8 mouse cellular contexts compared by ENCODE assay signal in genomic region chr9:111118252-111118890, GRCm38 (mm10). TPM values are rescaled to one million over a fixed set of nuclear protein-coding genes. Genes with fewer than 3 reads are reported as not detected.
A peak's percentile ranks its signal among the peaks of the same experiment; 100 is the strongest.
DNase-seq lines count a peak whose midpoint lies in the region; ATAC-seq and TF ChIP-seq lines count a peak whose summit lies in the region.

No protein-coding gene starts in this region.

- DNase-seq in 3T3-L1 (ENCODE audit: low read depth, low spot score): peak; percentile 60
- peak; percentile 75 for DNase-seq in ZHBTc4 (ENCODE audit: low read depth, low spot score)
- DNase-seq in heart, adult 9 months (ENCODE audit: low spot score in 2 of 2): peak; percentile 54 to 55
- DNase-seq in kidney, adult 8-10 months: peak; percentile 70 to 73
- peak in 1 of 3 experiments; percentile 23 for DNase-seq in liver, embryonic 14.5 days (ENCODE audit: low read depth in 3 of 3, low spot score in 3 of 3)
- peak; percentile 44 for DNase-seq in thymus, adult 2 months

- no peaks in the 10 kb centered on the region for H3K27me3 ChIP-seq in embryonic facial prominence, embryonic 13.5 days
- H3K27me3 ChIP-seq in liver, embryonic 14.5 days (ENCODE audit: control insufficient read depth, insufficient read depth, low read length): no peaks in the 10 kb centered on the region
- no peaks in the 10 kb centered on the region for H3K27me3 ChIP-seq in neural tube, embryonic 13.5 days
- H3K27me3 ChIP-seq in thymus, adult 2 months (ENCODE audit: control insufficient read depth, insufficient read depth, low read length): no peaks in the 10 kb centered on the region

- H3K9me3 ChIP-seq in embryonic facial prominence, embryonic 13.5 days: no peaks in the 10 kb centered on the region
- no peaks in the 10 kb centered on the region for H3K9me3 ChIP-seq in liver, embryonic 14.5 days (ENCODE audit: control insufficient read depth, low read length)
- H3K9me3 ChIP-seq in neural tube, embryonic 13.5 days: no peaks in the 10 kb centered on the region

- TF ChIP-seq POLR2A in thymus, adult 2 months (IDR thresholded peaks at IDR 0.05; ENCODE audit: control insufficient read depth, extremely low read depth, insufficient read depth, low read length, poor library complexity): no peak

- no peaks in the 10 kb centered on the region for H3K36me3 ChIP-seq in embryonic facial prominence, embryonic 13.5 days
- H3K36me3 ChIP-seq in liver, embryonic 14.5 days (replicated peaks; ENCODE audit: control insufficient read depth, insufficient read depth, low read depth): no peaks in the 10 kb centered on the region
- no peaks in the 10 kb centered on the region for H3K36me3 ChIP-seq in neural tube, embryonic 13.5 days
- H3K36me3 ChIP-seq in thymus, adult 2 months (ENCODE audit: control insufficient read depth, insufficient read depth, low read length): no peaks in the 10 kb centered on the region

- WGBS in embryonic facial prominence, embryonic 13.5 days: under 1% methylated on average over 46 of the region's 52 CpGs
- WGBS in liver, embryonic 14.5 days (ENCODE audit: insufficient replicate concordance): under 1% methylated on average over 51 of the region's 52 CpGs
- under 1% methylated on average over 39 of the region's 52 CpGs for WGBS in neural tube, embryonic 13.5 days
- under 1% methylated on average over 50 of the region's 52 CpGs for WGBS in thymus, adult 2 months

- TF ChIP-seq CTCF in liver, embryonic 14.5 days (IDR thresholded peaks at IDR 0.05; ENCODE audit: low read depth): peak; percentile 28; the same call in 1 of the 2 replicates
- 0 out of 2 replicates have a peak, but pooled peaks have one; percentile 1 for TF ChIP-seq CTCF in thymus, adult 2 months (IDR thresholded peaks at IDR 0.05; ENCODE audit: borderline replicate concordance, control insufficient read depth, extremely low read depth, insufficient read depth, low read length, poor library complexity)

- H3K4me1 ChIP-seq in embryonic facial prominence, embryonic 13.5 days: peaks cover 22% of the 10 kb centered on the region
- peaks cover 9 to 21% of the 10 kb centered on the region in 2 experiments for H3K4me1 ChIP-seq in liver, embryonic 14.5 days (replicated peaks; ENCODE audit: control insufficient read depth in 2 of 2, insufficient read depth in 2 of 2, low read length in 1 of 2)
- H3K4me1 ChIP-seq in neural tube, embryonic 13.5 days (replicated peaks): peaks cover 30% of the 10 kb centered on the region
- peaks cover 9% of the 10 kb centered on the region for H3K4me1 ChIP-seq in thymus, adult 2 months (replicated peaks; ENCODE audit: control insufficient read depth, insufficient read depth, low read length)

- ATAC-seq in embryonic facial prominence, embryonic 13.5 days (ENCODE audit: insufficient number of reproducible peaks, insufficient read depth, low FRiP score, low TSS enrichment, low read depth): peak; percentile 77
- ATAC-seq in liver, embryonic 14.5 days (ENCODE audit: insufficient read depth): peak; percentile 71
- ATAC-seq in neural tube, embryonic 13.5 days (ENCODE audit: low read depth): peak; percentile 88

- no peak for TF ChIP-seq EP300 in liver, embryonic 14.5 days (IDR thresholded peaks at IDR 0.05; ENCODE audit: low read depth)

- H3K4me3 ChIP-seq in embryonic facial prominence, embryonic 13.5 days: peak overlapping the region; percentile 87
- peak overlapping the region; percentile 74 to 99 for H3K4me3 ChIP-seq in liver, embryonic 14.5 days (ENCODE audit: insufficient read depth in 1 of 2, low read depth in 2 of 2, low read length in 2 of 2)
- peak overlapping the region; percentile 98 for H3K4me3 ChIP-seq in neural tube, embryonic 13.5 days
- peak overlapping the region; percentile 59 for H3K4me3 ChIP-seq in thymus, adult 2 months (ENCODE audit: control insufficient read depth, insufficient read depth, low read length)

- H3K4me2 ChIP-seq in embryonic facial prominence, embryonic 13.5 days: peak overlapping the region; percentile 83
- peak overlapping the region; percentile 95 for H3K4me2 ChIP-seq in liver, embryonic 14.5 days (ENCODE audit: low read depth)
- H3K4me2 ChIP-seq in neural tube, embryonic 13.5 days: peak overlapping the region; percentile 84

- peak overlapping the region; percentile 92 for H3K9ac ChIP-seq in embryonic facial prominence, embryonic 13.5 days
- H3K9ac ChIP-seq in liver, embryonic 14.5 days (replicated peaks): peak overlapping the region; percentile 88
- peak overlapping the region; percentile 87 for H3K9ac ChIP-seq in neural tube, embryonic 13.5 days

- peak overlapping the region; percentile 75 for H3K27ac ChIP-seq in embryonic facial prominence, embryonic 13.5 days
- peak overlapping the region; percentile 83 for H3K27ac ChIP-seq in liver, embryonic 14.5 days
- peak overlapping the region; percentile 88 for H3K27ac ChIP-seq in neural tube, embryonic 13.5 days (replicated peaks)
- H3K27ac ChIP-seq in thymus, adult 2 months (ENCODE audit: control insufficient read depth, insufficient read depth, low read length): no peak overlapping the region

RNA-seq across cellular contexts. Expression of gene Lrrfip2, which starts 1.0 kb away (rescaled TPM):
- 41.7 and 47.3 TPM in 2 replicates for polyA plus RNA-seq in embryonic facial prominence, embryonic 13.5 days (2015; fragmentation: Nextera tagmentation; extraction: Ambion mirVana)
- 6.3 and 13.6 TPM in 2 replicates for polyA plus RNA-seq in liver, embryonic 14.5 days (2012; rRNA removed)
- 15.0 and 17.8 TPM in 2 replicates for polyA plus RNA-seq in liver, embryonic 14.5 days (2014; fragmentation: Nextera tagmentation; extraction: Ambion mirVana)
- 44.9 and 47.7 TPM in 2 replicates for polyA plus RNA-seq in neural tube, embryonic 13.5 days (2015; fragmentation: Nextera tagmentation; extraction: Ambion mirVana)
- 8.4 TPM in 2 replicates for polyA plus RNA-seq in thymus, adult 2 months (2012; rRNA removed)
